Mouse (Mus musculus) cerebellum, adult 2 months (tissue): ENCODE results near the gene Epha4.

Source experiments
- CTCF ChIP-seq: fragments of 200-500 bp; IDR thresholded peaks from 2 replicates; pipeline ENCODE4 v1.5.1; 2011; ENCODE audit warnings: low read depth, mild to moderate bottlenecking, control low read depth, low read length, moderate library complexity, borderline replicate concordance; ENCODE audit not compliant: insufficient read depth
- POLR2A ChIP-seq: fragments of 200-500 bp; IDR thresholded peaks from 2 replicates; pipeline ENCODE4 v1.6.1; 2011; ENCODE audit warnings: low read length, control low read depth, borderline replicate concordance; ENCODE audit not compliant: insufficient read depth

- no peak for TF ChIP-seq POLR2A
- TF ChIP-seq CTCF, result no peak
These were observed 19.1 kb downstream of the Epha4 start for GRCm38 (mm10) chr1:77495790-77496158.
